Comparison of ENCODE assay signal across 8 mouse cellular contexts in the genomic region with DNA sequence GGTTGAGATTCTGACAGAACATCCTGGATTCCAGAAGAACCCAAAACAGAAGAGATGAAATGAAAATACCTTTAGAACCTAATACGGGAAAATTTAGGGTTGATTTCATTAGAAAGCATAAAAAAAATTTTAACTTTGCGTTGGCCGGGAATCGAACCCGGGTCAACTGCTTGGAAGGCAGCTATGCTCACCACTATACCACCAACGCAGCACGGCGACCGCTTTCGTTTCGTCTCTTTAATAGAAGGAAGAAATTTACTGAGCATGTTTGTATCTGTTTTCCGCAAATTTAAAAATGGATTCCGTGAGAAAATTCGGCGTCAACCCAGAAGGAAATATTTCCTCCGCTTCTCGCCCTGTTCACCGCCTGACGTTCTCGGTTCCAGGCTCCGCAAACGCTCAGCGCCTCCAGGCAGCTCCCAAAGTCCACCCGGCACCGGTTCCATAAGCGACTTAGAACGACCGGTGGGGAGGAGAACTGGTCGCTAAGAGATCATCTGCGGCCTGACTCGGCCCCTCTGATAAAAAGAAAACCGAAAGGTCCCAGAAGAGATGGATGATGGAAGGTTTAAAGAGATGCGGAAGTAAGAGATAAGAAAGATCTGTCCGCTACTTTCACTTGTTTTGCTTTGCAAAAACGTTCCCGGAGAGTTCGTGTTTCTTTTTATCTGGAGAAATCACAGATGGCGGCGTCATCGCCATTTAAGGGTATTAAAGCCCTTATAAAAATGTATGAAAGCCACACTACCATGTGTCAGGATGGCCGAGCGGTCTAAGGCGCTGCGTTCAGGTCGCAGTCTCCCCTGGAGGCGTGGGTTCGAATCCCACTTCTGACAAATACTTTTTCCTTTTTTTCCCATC. TPM values are rescaled to one million over a fixed set of nuclear protein-coding genes. Genes with fewer than 3 reads are reported as not detected.
DNase-seq lines count a peak whose midpoint lies in the region; ATAC-seq and TF ChIP-seq lines count a peak whose summit lies in the region.

No protein-coding gene starts in this region.

- no peak for TF ChIP-seq POLR2A in bone marrow macrophage, adult 2 months (IDR thresholded peaks at IDR 0.05; ENCODE audit: borderline replicate concordance, low read depth, low read length)
- no peak for TF ChIP-seq POLR2A in embryonic fibroblast, embryonic 13.5 days (IDR thresholded peaks at IDR 0.05; ENCODE audit: low read depth, low read length)

- no peaks in the 10 kb centered on the region for H3K36me3 ChIP-seq in heart, embryonic 10.5 days
- H3K36me3 ChIP-seq in kidney, embryonic 14.5 days (ENCODE audit: control insufficient read depth, insufficient read depth, low read length): no peaks in the 10 kb centered on the region
- H3K36me3 ChIP-seq in limb, embryonic 15.5 days: no peaks in the 10 kb centered on the region
- H3K36me3 ChIP-seq in midbrain, postnatal 0 days (ENCODE audit: insufficient read depth, low read length): no peaks in the 10 kb centered on the region

- no peak for TF ChIP-seq CTCF in bone marrow macrophage, adult 2 months (IDR thresholded peaks at IDR 0.05; ENCODE audit: low read depth, low read length)
- no peak for TF ChIP-seq CTCF in embryonic fibroblast, embryonic 13.5 days (IDR thresholded peaks at IDR 0.05; ENCODE audit: borderline replicate concordance, insufficient read depth, low read length)
- no peak for TF ChIP-seq CTCF in midbrain, postnatal 0 days (IDR thresholded peaks at IDR 0.05)

- H3K9me3 ChIP-seq in heart, embryonic 10.5 days: no peaks in the 10 kb centered on the region
- no peaks in the 10 kb centered on the region for H3K9me3 ChIP-seq in kidney, embryonic 14.5 days (ENCODE audit: control insufficient read depth, low read length)
- H3K9me3 ChIP-seq in limb, embryonic 15.5 days: no peaks in the 10 kb centered on the region
- no peaks in the 10 kb centered on the region for H3K9me3 ChIP-seq in midbrain, postnatal 0 days (ENCODE audit: low read length)

- WGBS in heart, embryonic 10.5 days: under 1% methylated on average over 47 of the region's 47 CpGs
- under 1% methylated on average over 47 of the region's 47 CpGs for WGBS in kidney, embryonic 14.5 days
- under 1% methylated on average over 47 of the region's 47 CpGs for WGBS in limb, embryonic 15.5 days
- under 1% methylated on average over 47 of the region's 47 CpGs for WGBS in midbrain, postnatal 0 days

- peak overlapping the region; percentile 53 for H3K4me2 ChIP-seq in kidney, embryonic 14.5 days (replicated peaks; ENCODE audit: low read depth, low read length)
- peak overlapping the region; percentile 49 for H3K4me2 ChIP-seq in limb, embryonic 15.5 days
- peak overlapping the region; percentile 38 for H3K4me2 ChIP-seq in midbrain, postnatal 0 days (ENCODE audit: low read depth, low read length, poor library complexity, severe bottlenecking)

- peaks cover 3% of the 10 kb centered on the region; the same call in 1 of the 2 replicates for H3K4me1 ChIP-seq in bone marrow macrophage, adult 2 months (ENCODE audit: control insufficient read depth, insufficient read depth, low read length)
- H3K4me1 ChIP-seq in embryonic fibroblast, embryonic 13.5 days (ENCODE audit: control insufficient read depth, insufficient read depth, low read length): no peaks in the 10 kb centered on the region; the same call in 1 of the 2 replicates
- peaks cover under 1% of the 10 kb centered on the region for H3K4me1 ChIP-seq in heart, embryonic 10.5 days
- no peaks in the 10 kb centered on the region for H3K4me1 ChIP-seq in kidney, embryonic 14.5 days (ENCODE audit: control insufficient read depth, insufficient read depth, low read length)
- H3K4me1 ChIP-seq in limb, embryonic 15.5 days: peaks cover 9% of the 10 kb centered on the region; the same call in 1 of the 2 replicates
- no peaks in the 10 kb centered on the region; the same call in 1 of the 2 replicates for H3K4me1 ChIP-seq in midbrain, postnatal 0 days (ENCODE audit: insufficient read depth, low read length)

- peak; percentile 75 for ATAC-seq in kidney, embryonic 14.5 days (ENCODE audit: low FRiP score, low TSS enrichment)
- peak; percentile 81 for ATAC-seq in limb, embryonic 15.5 days (ENCODE audit: insufficient number of reproducible peaks, low FRiP score, low TSS enrichment, low read depth)
- peak; percentile 87 for ATAC-seq in midbrain, postnatal 0 days (ENCODE audit: low FRiP score)

- peaks cover 12% of the 10 kb centered on the region for H3K27me3 ChIP-seq in heart, embryonic 10.5 days (ENCODE audit: insufficient read depth, poor library complexity, severe bottlenecking)
- peaks cover 11% of the 10 kb centered on the region for H3K27me3 ChIP-seq in kidney, embryonic 14.5 days (ENCODE audit: control insufficient read depth, insufficient read depth, low read length)
- H3K27me3 ChIP-seq in limb, embryonic 15.5 days: peaks cover 11% of the 10 kb centered on the region
- H3K27me3 ChIP-seq in midbrain, postnatal 0 days (ENCODE audit: insufficient read depth, low read length): no peaks in the 10 kb centered on the region

- H3K27ac ChIP-seq in bone marrow macrophage, adult 2 months (ENCODE audit: insufficient read depth, low read depth, low read length): peak overlapping the region; percentile 85
- no peak overlapping the region for H3K27ac ChIP-seq in embryonic fibroblast, embryonic 13.5 days (ENCODE audit: insufficient read depth, low read length)
- peak overlapping the region; percentile 86 for H3K27ac ChIP-seq in heart, embryonic 10.5 days
- H3K27ac ChIP-seq in kidney, embryonic 14.5 days (ENCODE audit: low read depth, low read length): peak overlapping the region; percentile 80
- peak overlapping the region; percentile 92 for H3K27ac ChIP-seq in limb, embryonic 15.5 days
- H3K27ac ChIP-seq in midbrain, postnatal 0 days (ENCODE audit: low read depth, low read length): peak overlapping the region; percentile 94

- peak overlapping the region; percentile 82 for H3K4me3 ChIP-seq in bone marrow macrophage, adult 2 months (ENCODE audit: insufficient read depth, low read length)
- H3K4me3 ChIP-seq in embryonic fibroblast, embryonic 13.5 days (ENCODE audit: insufficient read depth, low read length): peak overlapping the region; percentile 98
- H3K4me3 ChIP-seq in heart, embryonic 10.5 days: peak overlapping the region; percentile 90
- peak overlapping the region; percentile 88 for H3K4me3 ChIP-seq in kidney, embryonic 14.5 days (ENCODE audit: low read length)
- peak overlapping the region; percentile 84 for H3K4me3 ChIP-seq in limb, embryonic 15.5 days
- H3K4me3 ChIP-seq in midbrain, postnatal 0 days (ENCODE audit: low read depth, low read length): peak overlapping the region; percentile 91

- H3K9ac ChIP-seq in kidney, embryonic 14.5 days (ENCODE audit: low read depth, low read length): peak overlapping the region; percentile 79
- H3K9ac ChIP-seq in limb, embryonic 15.5 days: peak overlapping the region; percentile 73
- peak overlapping the region; percentile 90 for H3K9ac ChIP-seq in midbrain, postnatal 0 days (replicated peaks; ENCODE audit: low read length, poor library complexity, severe bottlenecking)

- peak; percentile 94 for DNase-seq in 416B (ENCODE audit: low read depth)
- DNase-seq in heart, embryonic 10.5 days (ENCODE audit: low spot score): peak; percentile 93
- DNase-seq in midbrain, postnatal 0 days (ENCODE audit: low spot score): peak; percentile 86
- DNase-seq in spleen, postnatal 10 days (ENCODE audit: low spot score in 2 of 2): peak; percentile 83 to 88

RNA-seq across cellular contexts. Expression of a gene that starts 19.4 kb away (rescaled TPM):
- polyA plus RNA-seq in bone marrow macrophage, adult 2 months (2012; ENCODE audit: insufficient read depth, insufficient read length, missing spikeins): 84.3 and 86.6 TPM in 2 replicates
- polyA plus RNA-seq in embryonic fibroblast, embryonic 13.5 days (2011; ENCODE audit: insufficient read length, low read depth, missing spikeins): not detected in 2 replicates
- 0.14 TPM in 1 of 2 replicates, not detected in the other for polyA plus RNA-seq in heart, embryonic 10.5 days (2016; fragmentation: Nextera tagmentation; extraction: Ambion mirVana)
- 0.97 and 1.0 TPM in 2 replicates for polyA plus RNA-seq in kidney, embryonic 14.5 days (2014; fragmentation: Nextera tagmentation; extraction: Ambion mirVana)
- polyA plus RNA-seq in limb, embryonic 15.5 days (2015; fragmentation: Nextera tagmentation; extraction: Ambion mirVana): 1.0 and 1.1 TPM in 2 replicates
- total RNA-seq in midbrain, postnatal 0 days (2014; rRNA removed): 0.57 TPM in 1 of 2 replicates, not detected in the other
- 0.25 and 0.48 TPM in 2 replicates for polyA plus RNA-seq in midbrain, postnatal 0 days (2015; fragmentation: Nextera tagmentation; extraction: Ambion mirVana)

RNA-seq across cellular contexts. Expression of a gene that starts 26.6 kb away (rescaled TPM):
- 1,121 and 1,154 TPM in 2 replicates for polyA plus RNA-seq in bone marrow macrophage, adult 2 months (2012; ENCODE audit: insufficient read depth, insufficient read length, missing spikeins)
- polyA plus RNA-seq in embryonic fibroblast, embryonic 13.5 days (2011; ENCODE audit: insufficient read length, low read depth, missing spikeins): 3.9 TPM in 1 of 2 replicates, not detected in the other
- 1.3 and 4.1 TPM in 2 replicates for polyA plus RNA-seq in heart, embryonic 10.5 days (2016; fragmentation: Nextera tagmentation; extraction: Ambion mirVana)
- polyA plus RNA-seq in kidney, embryonic 14.5 days (2014; fragmentation: Nextera tagmentation; extraction: Ambion mirVana): 7.0 and 7.9 TPM in 2 replicates
- polyA plus RNA-seq in limb, embryonic 15.5 days (2015; fragmentation: Nextera tagmentation; extraction: Ambion mirVana): 25.9 and 32.2 TPM in 2 replicates
- 18.1 and 19.8 TPM in 2 replicates for total RNA-seq in midbrain, postnatal 0 days (2014; rRNA removed)
- polyA plus RNA-seq in midbrain, postnatal 0 days (2015; fragmentation: Nextera tagmentation; extraction: Ambion mirVana): 12.8 and 14.2 TPM in 2 replicates

Comparison
In these comparisons a context has a peak if more than half of its experiments do, and no peak if none do; other contexts are left out.
1. RNA of a gene that starts 19.4 kb away (polyA plus RNA-seq): 84.3 to 86.6 TPM in bone marrow macrophage, adult 2 months; 1.0 to 1.1 TPM in limb, embryonic 15.5 days, 0.97 to 1.0 TPM in kidney, embryonic 14.5 days, not detected in embryonic fibroblast, embryonic 13.5 days, 0.25 to 0.48 TPM in midbrain, postnatal 0 days and 0.14 TPM in heart, embryonic 10.5 days; every median in the first group is over 10 times any median in the second.
2. RNA of a gene that starts 26.6 kb away (polyA plus RNA-seq): 1,121 to 1,154 TPM in bone marrow macrophage, adult 2 months; 25.9 to 32.2 TPM in limb, embryonic 15.5 days, 12.8 to 14.2 TPM in midbrain, postnatal 0 days, 7.0 to 7.9 TPM in kidney, embryonic 14.5 days, 1.3 to 4.1 TPM in heart, embryonic 10.5 days and 3.9 TPM in embryonic fibroblast, embryonic 13.5 days; every median in the first group is over 10 times any median in the second.
3. Peak in every context shown above with its lines, with median percentiles within 50 percentile points of each other: DNase-seq, H3K4me3 ChIP-seq, ATAC-seq, H3K4me2 ChIP-seq and H3K9ac ChIP-seq.